Mouse (Mus musculus): ENCODE data around the gene Mdm4. TPM values are rescaled to one million over a fixed set of nuclear protein-coding genes. Genes with fewer than 3 reads are reported as not detected.

Mdm4 gene
- polyA plus RNA-seq, 1 experiment from 2014 or later = 10.0 TPM

- no peaks in the 10 kb centered on the region for H3K4me1 ChIP-seq (replicated peaks; ENCODE audit: control insufficient read depth, insufficient read depth, low read length)
- no peak overlapping the region for H3K9ac ChIP-seq (ENCODE audit: low read depth, low read length)
- no peak overlapping the region for H3K4me2 ChIP-seq (replicated peaks; ENCODE audit: low read depth)
- no peaks in the 10 kb centered on the region for H3K9me3 ChIP-seq (ENCODE audit: control insufficient read depth)
- ATAC-seq = no peak
- H3K4me3 ChIP-seq (ENCODE audit: low read depth, low read length) = no peak overlapping the region
- no peaks in the 10 kb centered on the region for H3K27me3 ChIP-seq (replicated peaks; ENCODE audit: control insufficient read depth, insufficient read depth, low read length)
- no peak for TF ChIP-seq CTCF (IDR thresholded peaks at IDR 0.05; ENCODE audit: low read depth)
- no peaks in the 10 kb centered on the region for H3K36me3 ChIP-seq (ENCODE audit: control insufficient read depth, insufficient read depth)
- WGBS = 70% methylated on average over 4 of the region's 4 CpGs
- no peak overlapping the region for H3K27ac ChIP-seq (ENCODE audit: low read depth, low read length)
Measured at GRCm38 (mm10) chr1:132930291-132930690, 100.1 kb downstream of the Mdm4 start.

- TF ChIP-seq CTCF (IDR thresholded peaks at IDR 0.05; ENCODE audit: low read depth) = no peak
- H3K27me3 ChIP-seq (replicated peaks; ENCODE audit: control insufficient read depth, insufficient read depth, low read length) = no peaks in the 10 kb centered on the region
- no peaks in the 10 kb centered on the region for H3K4me1 ChIP-seq (replicated peaks; ENCODE audit: control insufficient read depth, insufficient read depth, low read length)
- H3K9me3 ChIP-seq (ENCODE audit: control insufficient read depth) = no peaks in the 10 kb centered on the region
- H3K9ac ChIP-seq (ENCODE audit: low read depth, low read length) = no peak overlapping the region
- 52% methylated on average over 3 of the region's 3 CpGs for WGBS
- no peak for ATAC-seq
- H3K4me3 ChIP-seq (ENCODE audit: low read depth, low read length) = no peak overlapping the region
- no peak overlapping the region for H3K4me2 ChIP-seq (replicated peaks; ENCODE audit: low read depth)
- no peak overlapping the region for H3K27ac ChIP-seq (ENCODE audit: low read depth, low read length)
- H3K36me3 ChIP-seq (ENCODE audit: control insufficient read depth, insufficient read depth) = no peaks in the 10 kb centered on the region
Measured at GRCm38 (mm10) chr1:132928907-132929250, 101.5 kb downstream of the Mdm4 start.

- 41% methylated on average over 19 of the region's 19 CpGs for WGBS
- no peak for TF ChIP-seq CTCF (IDR thresholded peaks at IDR 0.05; ENCODE audit: low read depth)
Measured at GRCm38 (mm10) chr1:132928032-132928906, 102.1 kb downstream of the Mdm4 start.

GRCm38 (mm10) chr1:132925270-132925669 lies 105.1 kb downstream of the Mdm4 start:
- ATAC-seq = no peak
- Histone ChIP-seq H3K27me3 (replicated peaks; ENCODE audit: control insufficient read depth, insufficient read depth, low read length) (no peaks in the 10 kb centered on the region), H3K4me2 (replicated peaks; ENCODE audit: low read depth) (no peak overlapping the region), H3K4me3 (ENCODE audit: low read depth, low read length) (no peak overlapping the region), H3K36me3 (ENCODE audit: control insufficient read depth, insufficient read depth) (no peaks in the 10 kb centered on the region), H3K9ac (ENCODE audit: low read depth, low read length) (no peak overlapping the region), H3K27ac (ENCODE audit: low read depth, low read length) (no peak overlapping the region), H3K9me3 (ENCODE audit: control insufficient read depth) (no peaks in the 10 kb centered on the region), H3K4me1 (replicated peaks; ENCODE audit: control insufficient read depth, insufficient read depth, low read length) (no peaks in the 10 kb centered on the region)
- 75% methylated on average over 7 of the region's 7 CpGs for WGBS
- TF ChIP-seq CTCF (IDR thresholded peaks at IDR 0.05; ENCODE audit: low read depth) = no peak

More at GRCm38 (mm10) chr1:132928032-132928906, 102.1 kb downstream of the Mdm4 start:
- no peak for ATAC-seq
- H3K4me2 ChIP-seq (replicated peaks; ENCODE audit: low read depth) = no peak overlapping the region
- H3K9me3 ChIP-seq (ENCODE audit: control insufficient read depth) = no peaks in the 10 kb centered on the region
- no peak overlapping the region for H3K9ac ChIP-seq (ENCODE audit: low read depth, low read length)
- H3K27me3 ChIP-seq (replicated peaks; ENCODE audit: control insufficient read depth, insufficient read depth, low read length) = no peaks in the 10 kb centered on the region
- H3K27ac ChIP-seq (ENCODE audit: low read depth, low read length) = no peak overlapping the region
- H3K4me1 ChIP-seq (replicated peaks; ENCODE audit: control insufficient read depth, insufficient read depth, low read length) = no peaks in the 10 kb centered on the region
- no peak overlapping the region for H3K4me3 ChIP-seq (ENCODE audit: low read depth, low read length)
- H3K36me3 ChIP-seq (ENCODE audit: control insufficient read depth, insufficient read depth) = no peaks in the 10 kb centered on the region

GRCm38 (mm10) chr1:132922257-132922656 lies 108.1 kb downstream of the Mdm4 start:
- Histone ChIP-seq H3K27ac (ENCODE audit: low read depth, low read length) (no peak overlapping the region), H3K4me2 (replicated peaks; ENCODE audit: low read depth) (no peak overlapping the region), H3K4me1 (replicated peaks; ENCODE audit: control insufficient read depth, insufficient read depth, low read length) (no peaks in the 10 kb centered on the region), H3K4me3 (ENCODE audit: low read depth, low read length) (no peak overlapping the region), H3K9ac (ENCODE audit: low read depth, low read length) (no peak overlapping the region), H3K27me3 (replicated peaks; ENCODE audit: control insufficient read depth, insufficient read depth, low read length) (no peaks in the 10 kb centered on the region), H3K36me3 (ENCODE audit: control insufficient read depth, insufficient read depth) (no peaks in the 10 kb centered on the region), H3K9me3 (ENCODE audit: control insufficient read depth) (no peaks in the 10 kb centered on the region)
- WGBS = 91% methylated on average over 9 of the region's 9 CpGs
- ATAC-seq = no peak
- TF ChIP-seq CTCF (IDR thresholded peaks at IDR 0.05; ENCODE audit: low read depth) = no peak

- Histone ChIP-seq H3K27ac (ENCODE audit: low read depth, low read length) (no peak overlapping the region), H3K36me3 (ENCODE audit: control insufficient read depth, insufficient read depth) (no peaks in the 10 kb centered on the region), H3K4me2 (replicated peaks; ENCODE audit: low read depth) (no peak overlapping the region), H3K27me3 (replicated peaks; ENCODE audit: control insufficient read depth, insufficient read depth, low read length) (no peaks in the 10 kb centered on the region), H3K9me3 (ENCODE audit: control insufficient read depth) (no peaks in the 10 kb centered on the region), H3K9ac (ENCODE audit: low read depth, low read length) (no peak overlapping the region), H3K4me3 (ENCODE audit: low read depth, low read length) (no peak overlapping the region), H3K4me1 (replicated peaks; ENCODE audit: control insufficient read depth, insufficient read depth, low read length) (no peaks in the 10 kb centered on the region)
- no peak for TF ChIP-seq CTCF (IDR thresholded peaks at IDR 0.05; ENCODE audit: low read depth)
- no peak for ATAC-seq
- WGBS = 13% methylated on average over 13 of the region's 13 CpGs
Measured at GRCm38 (mm10) chr1:132921071-132921470, 109.3 kb downstream of the Mdm4 start.
